Mouse (Mus musculus) C2C12 (cell line): ENCODE results near the gene Dab2ip. TPM values are rescaled to one million over a fixed set of nuclear protein-coding genes. Genes with fewer than 3 reads are reported as not detected.

Experiments
- H3K27me3 ChIP-seq: one replicate; pipeline ENCODE4 v1.6.1; 2011; ENCODE audit not compliant: control insufficient read depth, insufficient read depth, insufficient read length
- H3K36me3 ChIP-seq: one replicate; pipeline ENCODE4 v1.6.1; 2011; ENCODE audit not compliant: control insufficient read depth, insufficient read depth
- H3K4me3 ChIP-seq: one replicate; pipeline ENCODE4 v1.5.1; 2011; ENCODE audit warnings: mild to moderate bottlenecking, control low read depth; ENCODE audit not compliant: poor library complexity, insufficient read depth, severe bottlenecking
- H3K79me2 ChIP-seq: one replicate; pipeline ENCODE4 v1.6.1; 2011; ENCODE audit not compliant: control insufficient read depth, insufficient read depth
- H3K79me3 ChIP-seq: one replicate; pipeline ENCODE4 v1.6.1; 2011; ENCODE audit warnings: low read depth, control low read depth
- H3ac ChIP-seq: one replicate; pipeline ENCODE3; 2011; ENCODE audit warnings: low read depth; ENCODE audit not compliant: control insufficient read depth, insufficient read length
- CEBPB ChIP-seq: IDR thresholded peaks from one replicate; pipeline ENCODE4 v1.6.1; 2011; ENCODE audit warnings: low read depth, mild to moderate bottlenecking, control low read depth, moderate library complexity
- CTCF ChIP-seq: IDR thresholded peaks from one replicate; pipeline ENCODE4 v1.5.1; 2011; ENCODE audit not compliant: control insufficient read depth, insufficient read depth, insufficient read length
- FOSL1 ChIP-seq: IDR thresholded peaks from one replicate; pipeline ENCODE4 v1.8.0; 2011; ENCODE audit warnings: mild to moderate bottlenecking, low read length; ENCODE audit not compliant: poor library complexity, insufficient read depth, severe bottlenecking
- MAX ChIP-seq: IDR thresholded peaks from one replicate; pipeline ENCODE4 v1.6.1; 2011; ENCODE audit warnings: mild to moderate bottlenecking, control low read depth
- MYOD1 ChIP-seq: IDR thresholded peaks from one replicate; pipeline ENCODE4 v1.6.1; 2011; ENCODE audit warnings: low read depth; ENCODE audit not compliant: control insufficient read depth, insufficient read length
- MYOG ChIP-seq: IDR thresholded peaks from one replicate; pipeline ENCODE4 v1.6.1; 2011; ENCODE audit not compliant: control insufficient read depth, insufficient read length; ENCODE audit errors: extremely low read depth
- USF1 ChIP-seq: IDR thresholded peaks from one replicate; pipeline ENCODE4 v1.6.1; 2011; ENCODE audit warnings: low read depth, mild to moderate bottlenecking, control low read depth, moderate library complexity
- polyA plus RNA-seq: library from polyadenylated mRNA; unstranded; fragments of >200 nt; fragmentation: generic; extraction: Trizol; gene quantifications from one replicate; pipeline ENCODE4 v1.2.1, GENCODE M21; 2012; ENCODE audit warnings: missing spikeins

The Dab2ip gene
- polyA plus RNA-seq, 1 experiment: 27.9 TPM

DNA sequence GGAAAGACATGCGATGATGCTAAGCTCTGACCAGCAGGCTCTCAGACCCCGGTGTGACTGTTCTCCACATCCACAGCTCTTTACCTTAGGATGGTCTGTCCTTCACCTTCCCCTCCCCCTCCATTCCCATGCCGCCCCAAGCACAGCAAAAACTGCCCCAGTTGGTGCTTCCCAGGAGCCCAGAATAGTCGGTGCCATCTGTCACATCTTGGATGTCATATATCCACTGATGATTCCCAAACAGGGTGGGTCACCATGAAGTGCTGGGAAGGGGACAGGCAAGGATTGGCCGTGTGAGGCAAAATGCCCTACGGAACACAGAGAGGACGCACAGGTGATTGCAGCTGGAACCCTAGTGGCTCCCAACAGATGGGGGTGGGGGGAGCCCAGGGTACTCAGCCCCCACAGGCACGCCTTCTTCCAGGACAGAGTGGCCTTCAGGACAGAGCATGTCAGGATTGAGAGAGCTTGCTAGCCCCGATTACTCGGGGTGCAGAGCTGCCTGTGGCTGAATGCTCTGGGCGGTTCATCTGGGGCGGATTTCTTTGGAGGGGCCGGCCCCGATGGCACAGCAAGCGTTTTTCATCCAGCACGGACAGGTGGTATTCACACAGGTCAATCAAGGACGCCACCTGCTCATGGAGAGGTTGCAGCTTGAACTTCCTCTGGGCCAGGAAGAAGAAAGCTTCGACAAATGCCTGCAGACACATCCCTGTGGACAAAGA, 193.9 kb downstream of the Dab2ip start:
- no peak overlapping the region for H3K4me3 ChIP-seq
- H3K36me3 ChIP-seq: no peaks in the 10 kb centered on the region
- no peak overlapping the region for H3ac ChIP-seq
- no peaks in the 10 kb centered on the region for H3K79me2 ChIP-seq
- H3K79me3 ChIP-seq: no peaks in the 10 kb centered on the region
- H3K27me3 ChIP-seq: no peaks in the 10 kb centered on the region
- TF ChIP-seq FOSL1 (no peak), MAX (no peak), USF1 (no peak), CEBPB (no peak), MYOD1 (no peak), CTCF (no peak), MYOG (no peak)

DNA sequence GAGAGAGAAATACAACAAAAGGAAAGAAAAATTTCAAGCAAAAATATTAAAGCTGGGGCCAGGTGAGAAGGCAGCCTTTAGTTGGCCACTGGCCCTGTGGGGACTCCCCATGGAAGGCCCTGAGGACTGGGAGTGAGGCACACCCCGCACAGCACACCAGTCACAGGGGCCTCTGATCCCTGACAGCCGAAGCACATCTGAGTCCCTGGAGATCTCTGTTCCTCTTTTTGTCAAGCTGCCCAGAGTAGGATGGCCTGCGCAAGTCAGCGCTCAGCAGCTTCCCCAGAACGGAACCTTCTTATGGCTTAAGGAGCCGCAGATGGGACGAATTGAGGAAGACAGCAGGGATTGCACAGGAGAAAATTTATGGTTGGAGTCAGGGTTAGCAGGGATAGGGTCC, 198.4 kb downstream of the Dab2ip start:
- no peaks in the 10 kb centered on the region for H3K27me3 ChIP-seq
- TF ChIP-seq USF1 (no peak), CTCF (no peak), MYOG (no peak), FOSL1 (no peak), MYOD1 (no peak), CEBPB (no peak), MAX (no peak)
- no peak overlapping the region for H3ac ChIP-seq

DNA sequence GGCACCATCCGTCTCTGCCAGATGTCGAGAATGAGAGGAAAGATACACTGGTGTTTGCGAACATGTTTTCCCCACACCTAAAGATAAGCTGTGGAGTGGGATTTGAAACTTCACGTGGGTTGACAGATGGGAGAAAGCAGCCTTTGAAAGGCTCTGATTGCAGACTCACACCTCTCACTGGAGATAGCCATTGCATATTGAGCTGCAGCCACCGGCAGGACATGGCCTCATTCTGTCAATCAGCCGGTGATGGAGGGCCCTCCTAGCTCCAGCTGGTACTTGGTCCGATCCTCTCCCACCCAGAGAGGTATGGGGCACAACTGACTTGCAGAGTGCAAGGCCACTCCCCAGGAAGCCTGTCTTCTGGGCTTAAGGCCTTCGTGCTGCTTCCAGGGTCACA, 202.3 kb downstream of the Dab2ip start:
- Histone ChIP-seq H3K27me3 (no peaks in the 10 kb centered on the region), H3K36me3 (no peaks in the 10 kb centered on the region), H3K4me3 (no peak overlapping the region), H3K79me3 (no peaks in the 10 kb centered on the region), H3K79me2 (no peaks in the 10 kb centered on the region), H3ac (no peak overlapping the region)
- TF ChIP-seq MYOG: no peak
- no peak for TF ChIP-seq MAX
- TF ChIP-seq USF1: no peak
- TF ChIP-seq FOSL1: no peak
- TF ChIP-seq CEBPB: no peak
- TF ChIP-seq CTCF: no peak
- TF ChIP-seq MYOD1: no peak

More for the DNA sequence above, 198.4 kb downstream of the Dab2ip start:
- no peaks in the 10 kb centered on the region for H3K79me3 ChIP-seq
- H3K79me2 ChIP-seq: no peaks in the 10 kb centered on the region
- no peak overlapping the region for H3K4me3 ChIP-seq
- H3K36me3 ChIP-seq: no peaks in the 10 kb centered on the region

DNA sequence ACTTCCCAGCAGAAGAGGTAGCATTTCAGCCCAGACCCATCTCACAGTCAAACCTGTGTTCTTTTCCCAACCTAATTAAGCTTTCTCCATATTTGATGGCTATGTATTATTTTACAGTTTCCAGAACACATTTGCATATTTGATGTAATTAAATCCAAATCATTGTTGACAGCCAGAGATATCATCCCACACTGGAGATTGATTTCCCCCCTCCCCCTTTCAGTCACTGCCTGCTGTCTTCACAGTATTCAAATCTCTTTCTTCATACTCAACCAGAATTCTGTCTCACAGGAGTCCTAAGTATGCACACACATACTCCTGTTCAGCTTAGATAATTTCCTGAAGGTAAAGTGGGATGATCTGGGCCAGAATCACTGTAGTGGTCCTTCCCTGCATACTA, 202.8 kb downstream of the Dab2ip start:
- no peaks in the 10 kb centered on the region for H3K36me3 ChIP-seq
- TF ChIP-seq MYOG (no peak), MYOD1 (no peak), USF1 (no peak), FOSL1 (no peak), MAX (no peak), CEBPB (no peak), CTCF (no peak)
- H3K27me3 ChIP-seq: no peaks in the 10 kb centered on the region
- no peak overlapping the region for H3ac ChIP-seq
- H3K79me2 ChIP-seq: no peaks in the 10 kb centered on the region
- H3K79me3 ChIP-seq: no peaks in the 10 kb centered on the region
- H3K4me3 ChIP-seq: no peak overlapping the region

DNA sequence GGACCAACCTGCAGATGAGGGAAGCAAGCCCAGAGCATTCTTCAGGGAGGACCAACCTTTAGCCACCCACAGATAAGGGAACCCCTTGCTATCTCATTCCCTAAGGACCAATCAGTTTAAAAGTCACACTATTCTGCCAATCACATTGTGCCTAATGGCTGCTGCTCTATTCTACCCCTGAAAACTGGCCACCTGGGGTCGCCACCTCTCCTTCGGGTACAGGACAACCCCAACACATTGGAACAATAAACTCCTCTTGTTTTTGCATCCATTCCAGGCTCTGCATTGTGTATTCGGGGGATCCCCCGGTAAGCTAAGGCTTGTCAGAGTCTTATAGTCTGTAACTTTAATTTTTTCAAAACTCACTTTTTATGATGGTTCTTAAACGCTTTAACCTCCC, 203.4 kb downstream of the Dab2ip start:
- H3K79me2 ChIP-seq: no peaks in the 10 kb centered on the region
- no peaks in the 10 kb centered on the region for H3K79me3 ChIP-seq
- H3K36me3 ChIP-seq: no peaks in the 10 kb centered on the region
- H3K27me3 ChIP-seq: no peaks in the 10 kb centered on the region
- no peak overlapping the region for H3ac ChIP-seq
- H3K4me3 ChIP-seq: no peak overlapping the region
- no peak for TF ChIP-seq MAX
- no peak for TF ChIP-seq CTCF
- no peak for TF ChIP-seq FOSL1
- no peak for TF ChIP-seq CEBPB
- no peak for TF ChIP-seq MYOG
- TF ChIP-seq USF1: no peak
- no peak for TF ChIP-seq MYOD1

DNA sequence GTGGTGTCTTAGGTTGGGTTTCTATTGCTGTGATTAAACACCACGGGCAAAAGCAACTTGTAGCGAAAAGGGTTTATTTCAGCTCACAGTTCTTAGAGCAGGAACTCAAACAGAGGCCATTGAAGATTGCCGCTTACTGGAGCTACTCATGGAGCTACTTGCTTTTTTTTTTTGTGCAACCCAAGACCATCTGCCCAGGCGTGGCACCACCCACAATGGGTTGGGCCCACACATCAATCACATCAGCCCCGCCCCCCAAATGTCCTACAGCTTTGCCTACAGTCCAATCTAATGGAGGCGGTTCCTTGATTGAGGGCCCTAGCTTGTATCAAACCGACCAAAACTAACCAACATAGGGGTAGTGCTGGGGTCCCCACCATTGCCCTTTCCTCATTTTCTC, 205.8 kb downstream of the Dab2ip start:
- H3K79me3 ChIP-seq: no peaks in the 10 kb centered on the region
- no peak for TF ChIP-seq CTCF
- TF ChIP-seq CEBPB: no peak
- TF ChIP-seq FOSL1: no peak
- TF ChIP-seq MYOD1: no peak
- no peak for TF ChIP-seq USF1
- no peak for TF ChIP-seq MYOG
- no peak for TF ChIP-seq MAX
- H3ac ChIP-seq: no peak overlapping the region
- no peaks in the 10 kb centered on the region for H3K36me3 ChIP-seq
- no peaks in the 10 kb centered on the region for H3K27me3 ChIP-seq
- H3K4me3 ChIP-seq: no peak overlapping the region
- H3K79me2 ChIP-seq: no peaks in the 10 kb centered on the region
